ENCODE assay signal across 7 mouse cellular contexts in the genomic region with DNA sequence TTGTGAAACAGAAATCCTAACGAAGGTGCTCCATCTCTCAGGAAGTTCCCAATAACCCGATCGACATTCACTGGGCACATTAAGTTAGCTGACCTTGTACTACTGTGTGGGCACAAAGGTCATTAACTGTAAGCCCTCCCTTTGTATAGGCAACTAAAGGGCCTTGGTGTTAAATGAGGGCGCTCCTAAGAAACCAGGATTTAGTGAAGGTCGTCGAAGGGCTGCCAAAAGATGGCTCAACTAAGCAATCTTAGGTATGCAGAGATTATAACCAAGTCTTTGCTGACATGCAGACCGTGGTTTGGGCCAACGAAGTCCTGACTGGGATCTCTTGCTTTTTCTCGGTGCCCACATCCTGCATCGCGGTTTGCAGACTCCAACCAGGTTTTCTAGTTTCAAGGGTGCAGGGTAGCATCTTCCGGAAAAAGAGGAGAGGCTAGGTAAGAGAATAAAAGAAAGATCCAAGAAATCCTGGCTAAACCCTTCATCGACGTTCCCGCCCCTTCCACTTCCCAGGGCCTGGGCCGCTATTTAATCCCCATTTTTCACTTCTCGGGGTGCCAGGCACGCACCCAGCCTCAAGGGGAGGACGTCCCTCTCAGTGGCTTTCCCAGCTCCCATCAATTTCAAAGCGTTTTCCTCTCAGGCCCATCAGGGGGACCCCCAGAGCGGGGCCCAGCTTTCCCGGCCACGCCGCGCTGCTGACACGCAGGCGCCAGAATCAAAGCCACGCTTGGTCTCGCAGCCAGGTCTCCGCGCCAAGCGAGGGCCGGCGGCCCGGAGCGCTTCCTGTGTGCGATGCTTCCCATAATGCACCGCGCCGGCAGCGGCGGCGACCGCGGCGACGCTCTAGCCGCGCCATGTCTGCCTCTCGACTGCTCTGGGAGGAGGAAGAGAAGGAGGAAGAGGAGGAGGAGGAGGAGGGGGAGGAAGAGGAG. TPM values are rescaled to one million over a fixed set of nuclear protein-coding genes. Genes with fewer than 3 reads are reported as not detected.
DNase-seq lines count a peak whose midpoint lies in the region; ATAC-seq lines count a peak whose summit lies in the region.
"Not testable (repeated sequence)": the region's sequence is repeated elsewhere in the genome, so short reads cannot be mapped to it uniquely, and the experiment has no call there.

Gene Zfp148 (plus strand): TSS at position 893 of the 938 bp plus-strand sequence.

- H3K27ac ChIP-seq in intestine, embryonic 14.5 days (ENCODE audit: low read depth) = peak within 1 kb of the TSS; percentile 89
- H3K27ac ChIP-seq in midbrain, embryonic 10.5 days (replicated peaks) = peak within 1 kb of the TSS; percentile 98

- peak; percentile 91 to 94 for DNase-seq in adrenal gland, adult 18-20 months (ENCODE audit: low spot score in 2 of 2)
- peak; percentile 95 for DNase-seq in embryo, embryonic 11 days
- DNase-seq in gastrocnemius, postnatal 25 days = peak; percentile 91
- peak; percentile 93 for DNase-seq in intestine, embryonic 14.5 days (ENCODE audit: low spot score)
- DNase-seq in left cerebral cortex, postnatal 25 days (ENCODE audit: low spot score in 2 of 2) = peak; percentile 92 to 93
- DNase-seq in midbrain, embryonic 10.5 days (ENCODE audit: low spot score) = peak; percentile 90
- DNase-seq in right cerebral cortex, postnatal 4 days = peak; percentile 95

- ATAC-seq in intestine, embryonic 14.5 days (replicated peaks; ENCODE audit: low FRiP score, low TSS enrichment, low read depth) = peak; percentile 94

- not testable (repeated sequence) for H3K27me3 ChIP-seq in intestine, embryonic 14.5 days (replicated peaks; ENCODE audit: control insufficient read depth, insufficient read depth, low read length); midbrain, embryonic 10.5 days (ENCODE audit: low read depth, poor library complexity, severe bottlenecking)

- H3K9me3 ChIP-seq in intestine, embryonic 14.5 days (ENCODE audit: control insufficient read depth, low read length); midbrain, embryonic 10.5 days (replicated peaks): not testable (repeated sequence)

- peak within 1 kb of the TSS; percentile 81 for H3K4me2 ChIP-seq in intestine, embryonic 14.5 days (ENCODE audit: low read length)

- not testable (repeated sequence) for H3K36me3 ChIP-seq in intestine, embryonic 14.5 days (ENCODE audit: control insufficient read depth, insufficient read depth, low read length); midbrain, embryonic 10.5 days

- H3K4me1 ChIP-seq in intestine, embryonic 14.5 days (replicated peaks; ENCODE audit: control insufficient read depth, insufficient read depth, low read length) = not testable (repeated sequence)
- H3K4me1 ChIP-seq in midbrain, embryonic 10.5 days = peaks cover 23% of the 10 kb centered on the region

- WGBS in intestine, embryonic 14.5 days = 4% methylated on average over 50 of the region's 50 CpGs
- WGBS in midbrain, embryonic 10.5 days = 4% methylated on average over 50 of the region's 50 CpGs

- H3K4me3 ChIP-seq in intestine, embryonic 14.5 days (ENCODE audit: low read depth, low read length) = peak within 1 kb of the TSS; percentile 66
- peak within 1 kb of the TSS; percentile 94 for H3K4me3 ChIP-seq in midbrain, embryonic 10.5 days

- intact Hi-C loops in left cerebral cortex, postnatal 25 days (cut with DNase I) = loop anchor here (5.0 kb wide), 2 partner anchors 63 to 362 kb away; no protein-coding TSS in a partner anchor

- peak within 1 kb of the TSS; percentile 85 for H3K9ac ChIP-seq in intestine, embryonic 14.5 days (ENCODE audit: low read length)

RNA-seq across cellular contexts. Expression of gene Zfp148, which starts in this region (rescaled TPM):
- 10 to 100 TPM; 59.5 to 65.1 TPM for total RNA-seq in adrenal gland, adult 18-20 months (2021)
- 10 to 100 TPM; 18.8 to 21.9 TPM for total RNA-seq in gastrocnemius, postnatal 25 days (2021)
- polyA plus RNA-seq in intestine, embryonic 14.5 days (2014; fragmentation: Nextera tagmentation; extraction: Ambion mirVana) = 47.3 and 52.5 TPM in 2 replicates
- total RNA-seq in left cerebral cortex, postnatal 25 days (2021) = 100 to 1,000 TPM; 142 to 153 TPM
- 40.7 and 46.3 TPM in 2 replicates for polyA plus RNA-seq in midbrain, embryonic 10.5 days (2016; fragmentation: Nextera tagmentation; extraction: Ambion mirVana)

Comparison
In these comparisons a context has a peak if more than half of its experiments do, and no peak if none do; other contexts are left out.
1. Peak in every context shown above with its lines: DNase-seq, ATAC-seq, H3K4me3 ChIP-seq and H3K27ac ChIP-seq.